Mouse (Mus musculus) hindbrain, postnatal 0 days (tissue): ENCODE data around the gene Xlr. TPM values are rescaled to one million over a fixed set of nuclear protein-coding genes. Genes with fewer than 3 reads are reported as not detected.
"Not testable (repeated sequence)": the region's sequence is repeated elsewhere in the genome, so short reads cannot be mapped to it uniquely, and the experiment has no call there.

ENCODE experiments used
- ATAC-seq: fragments of 200-750 bp; cut with Nextera tagmentation; 2 replicates; pipeline ENCODE4 v1.8.0; 2017; ENCODE audit warnings: mild to moderate bottlenecking, moderate TSS enrichment, moderate library complexity
- DNase-seq: peaks from one replicate; pipeline ENCODE4 v3.0.0-alpha.2; 2015; ENCODE audit warnings: low spot score
- H3K27ac ChIP-seq: fragments of 300-500 bp; sonication (generic); 2 replicates; pipeline ENCODE4 v1.5.1; 2014; ENCODE audit warnings: mild to moderate bottlenecking
- H3K27me3 ChIP-seq: fragments of 300-500 bp; sonication (generic); 2 replicates; pipeline ENCODE4 v1.6.1; 2014; ENCODE audit warnings: low read length, mixed read lengths; ENCODE audit not compliant: insufficient read depth
- H3K36me3 ChIP-seq: fragments of 300-500 bp; sonication (generic); 2 replicates; pipeline ENCODE4 v1.6.1; 2014; ENCODE audit warnings: low read length, mixed read lengths; ENCODE audit not compliant: insufficient read depth
- H3K4me1 ChIP-seq: fragments of 300-500 bp; sonication (generic); 2 replicates; pipeline ENCODE4 v1.6.1; 2014; ENCODE audit warnings: antibody characterized with exemption, low read length, mixed read lengths; ENCODE audit not compliant: insufficient read depth
- H3K4me2 ChIP-seq: fragments of 300-500 bp; sonication (generic); 2 replicates; pipeline ENCODE4 v1.6.1; 2014; ENCODE audit warnings: low read depth, mild to moderate bottlenecking, low read length, moderate library complexity, mixed read lengths
- H3K4me3 ChIP-seq: fragments of 300-500 bp; sonication (generic); 2 replicates; pipeline ENCODE4 v1.5.1; 2014; ENCODE audit warnings: low read length
- H3K9ac ChIP-seq: fragments of 300-500 bp; sonication (generic); replicated peaks from 2 replicates; pipeline ENCODE4 v1.6.1; 2014; ENCODE audit warnings: mild to moderate bottlenecking, low read length, moderate library complexity, mixed read lengths
- H3K9me3 ChIP-seq: fragments of 300-500 bp; sonication (generic); 2 replicates; pipeline ENCODE4 v1.6.1; 2016; ENCODE audit warnings: low read length, mixed read lengths
- CTCF ChIP-seq: IDR thresholded peaks from 2 replicates; pipeline ENCODE4 v1.5.1; 2016; ENCODE audit warnings: antibody characterized with exemption, control low read depth, low read depth
- WGBS: fragments of 180-500 bp; shearing (Covaris S2); extraction: QIAGEN DNeasy Blood & Tissue Kit; methylation state at CpG from one replicate; pipeline ENCODE4 v1.1.7; 2014; 5-methylcytosine and 5-hydroxymethylcytosine counted together
- polyA plus RNA-seq: library from polyadenylated mRNA; unstranded; fragments of >200 nt; fragmentation: Nextera tagmentation; extraction: Ambion mirVana; gene quantifications from 2 replicates; pipeline ENCODE4 v1.2.1, GENCODE M21; 2015
- total RNA-seq: library from RNA; depleted of rRNA; stranded (reverse); fragments of >200 nt; gene quantifications from 2 replicates; pipeline ENCODE4 v1.2.3, GENCODE M21; 2014; rRNA removed

Gene Xlr
- total RNA-seq: 0.37 TPM in 1 of 2 replicates, not detected in the other
- 2.9 and 3.4 TPM in 2 replicates for polyA plus RNA-seq

- DNase-seq, ATAC-seq, H3K4me1 ChIP-seq, H3K27me3 ChIP-seq, H3K4me3 ChIP-seq, H3K9me3 ChIP-seq, H3K27ac ChIP-seq, H3K9ac ChIP-seq, H3K36me3 ChIP-seq, H3K4me2 ChIP-seq: not testable (repeated sequence)
- 76% methylated on average over 11 of the region's 11 CpGs for WGBS
These were observed at the start of gene Xlr for GRCm38 (mm10) chrX:53797519-53797918. Gene Xlr, minus strand, starts transcription at chrX:53797706.

GRCm38 (mm10) chrX:53799074-53799473, 1.6 kb upstream of the Xlr start:
- WGBS: 33% methylated on average over 3 of the region's 3 CpGs
- H3K4me1 ChIP-seq: no peaks in the 10 kb centered on the region
- no peaks in the 10 kb centered on the region for H3K9me3 ChIP-seq
- no peak overlapping the region for H3K4me2 ChIP-seq
- no peak overlapping the region for H3K27ac ChIP-seq
- ATAC-seq (no peak), DNase-seq (peak; percentile 41)
- no peaks in the 10 kb centered on the region for H3K27me3 ChIP-seq
- H3K4me3 ChIP-seq: no peak overlapping the region
- H3K9ac ChIP-seq: no peak overlapping the region
- H3K36me3 ChIP-seq: no peaks in the 10 kb centered on the region
- peak; percentile 51 for TF ChIP-seq CTCF

- no peak for DNase-seq
- no peak within 1 kb of the TSS for H3K27ac ChIP-seq
- no peak within 1 kb of the TSS for H3K9ac ChIP-seq
- ATAC-seq: no peak
- H3K36me3 ChIP-seq: no peaks in the 10 kb centered on the region
- H3K4me3 ChIP-seq: no peak within 1 kb of the TSS
- no peak within 1 kb of the TSS for H3K4me2 ChIP-seq
- H3K4me1 ChIP-seq: no peaks in the 10 kb centered on the region
- H3K27me3 ChIP-seq: no peaks in the 10 kb centered on the region
- TF ChIP-seq CTCF: no peak
- H3K9me3 ChIP-seq: no peaks in the 10 kb centered on the region
- 91% methylated on average over 12 of the region's 12 CpGs for WGBS
These were observed 21.2 kb downstream of the Xlr start, which contains the start of gene Zfp36l3 for GRCm38 (mm10) chrX:53776276-53776675. Gene Zfp36l3, minus strand, starts transcription at chrX:53776394.

- Histone ChIP-seq H3K9me3 (no peaks in the 10 kb centered on the region), H3K36me3 (no peaks in the 10 kb centered on the region), H3K4me2 (no peak within 1 kb of the TSS), H3K4me3 (no peak within 1 kb of the TSS), H3K27ac (no peak within 1 kb of the TSS), H3K9ac (no peak within 1 kb of the TSS), H3K4me1 (no peaks in the 10 kb centered on the region), H3K27me3 (no peaks in the 10 kb centered on the region)
- 93% methylated on average over 16 of the region's 16 CpGs for WGBS
- DNase-seq (no peak), ATAC-seq (no peak)
- TF ChIP-seq CTCF: no peak
These were observed 39.8 kb downstream of the Xlr start, which contains the start of gene 1700013H16Rik for GRCm38 (mm10) chrX:53757736-53758135. Gene 1700013H16Rik, minus strand, starts transcription at chrX:53757831.

GRCm38 (mm10) chrX:53752851-53753250, 44.7 kb downstream of the Xlr start:
- no peak overlapping the region for H3K27ac ChIP-seq
- H3K9ac ChIP-seq: no peak overlapping the region
- WGBS: 83% methylated on average over 1 of the region's 1 CpGs
- H3K4me3 ChIP-seq: no peak overlapping the region
- no peak for TF ChIP-seq CTCF
- ATAC-seq (no peak), DNase-seq (no peak)
- no peaks in the 10 kb centered on the region for H3K27me3 ChIP-seq
- no peak overlapping the region for H3K4me2 ChIP-seq
- H3K9me3 ChIP-seq: no peaks in the 10 kb centered on the region
- H3K4me1 ChIP-seq: no peaks in the 10 kb centered on the region
- H3K36me3 ChIP-seq: no peaks in the 10 kb centered on the region

- H3K9me3 ChIP-seq: no peaks in the 10 kb centered on the region
- no peak for TF ChIP-seq CTCF
- H3K27ac ChIP-seq: no peak overlapping the region
- H3K4me3 ChIP-seq: no peak overlapping the region
- DNase-seq: no peak
- H3K27me3 ChIP-seq: no peaks in the 10 kb centered on the region
- H3K9ac ChIP-seq: no peak overlapping the region
- H3K4me2 ChIP-seq: no peak overlapping the region
- 72% methylated on average over 2 of the region's 2 CpGs for WGBS
- H3K36me3 ChIP-seq: no peaks in the 10 kb centered on the region
- no peaks in the 10 kb centered on the region for H3K4me1 ChIP-seq
- no peak for ATAC-seq
These were observed 68.5 kb downstream of the Xlr start for GRCm38 (mm10) chrX:53728967-53729366.

Other genes starting within 250 kb of the Xlr start
- gene Rtl8c, start 189.7 kb downstream of the Xlr start, total RNA-seq: 32.0 and 58.2 TPM in 2 replicates
- gene Rtl8c, start 189.7 kb downstream of the Xlr start, polyA plus RNA-seq: 210 and 219 TPM in 2 replicates
- gene Gm14597, start 188.7 kb downstream of the Xlr start, total RNA-seq: not detected in 2 replicates
- 0.64 TPM in 1 of 2 replicates, not detected in the other for gene Gm14597, start 188.7 kb downstream of the Xlr start, polyA plus RNA-seq
- 254 and 270 TPM in 2 replicates for gene Rtl8a, start 154.0 kb downstream of the Xlr start, total RNA-seq
- 284 and 285 TPM in 2 replicates for gene Rtl8a, start 154.0 kb downstream of the Xlr start, polyA plus RNA-seq
- 350 and 410 TPM in 2 replicates for gene Rtl8b, start 127.3 kb downstream of the Xlr start, total RNA-seq
- 232 and 242 TPM in 2 replicates for gene Rtl8b, start 127.3 kb downstream of the Xlr start, polyA plus RNA-seq
- gene 4930502E18Rik, start 72.9 kb downstream of the Xlr start, total RNA-seq: not detected in 2 replicates
- 0.55 and 0.66 TPM in 2 replicates for gene 4930502E18Rik, start 72.9 kb downstream of the Xlr start, polyA plus RNA-seq
- not detected in 2 replicates for gene 1700013H16Rik, start 39.9 kb downstream of the Xlr start, total RNA-seq
- gene 1700013H16Rik, start 39.9 kb downstream of the Xlr start, polyA plus RNA-seq: not detected in 2 replicates
- gene Zfp36l3, start 21.3 kb downstream of the Xlr start, total RNA-seq: not detected in 2 replicates
- not detected in 2 replicates for gene Zfp36l3, start 21.3 kb downstream of the Xlr start, polyA plus RNA-seq